Mouse (Mus musculus) lung, postnatal 0 days (tissue): ENCODE results near the gene Plppr5. TPM values are rescaled to one million over a fixed set of nuclear protein-coding genes. Genes with fewer than 3 reads are reported as not detected.

ENCODE experiments used
- ATAC-seq: fragments of 200-750 bp; cut with Nextera tagmentation; 2 replicates; pipeline ENCODE4 v1.8.0; 2017; ENCODE audit warnings: moderate library complexity
- DNase-seq: peaks from one replicate; pipeline ENCODE4 v3.0.0-alpha.2; 2016; ENCODE audit warnings: low spot score
- H3K27ac ChIP-seq: fragments of 300-500 bp; sonication (generic); 2 replicates; pipeline ENCODE4 v1.5.1; 2014; ENCODE audit warnings: antibody characterized with exemption, mild to moderate bottlenecking, low read length, mixed read lengths
- H3K27me3 ChIP-seq: fragments of 300-500 bp; sonication (generic); replicated peaks from 2 replicates; pipeline ENCODE4 v1.6.1; 2014; ENCODE audit warnings: low read length, mixed read lengths; ENCODE audit not compliant: insufficient read depth
- H3K36me3 ChIP-seq: fragments of 300-500 bp; sonication (generic); 2 replicates; pipeline ENCODE4 v1.6.1; 2014; ENCODE audit warnings: low read length, mixed read lengths; ENCODE audit not compliant: insufficient read depth
- H3K4me1 ChIP-seq: fragments of 300-500 bp; sonication (generic); 2 replicates; pipeline ENCODE4 v1.6.1; 2014; ENCODE audit warnings: antibody characterized with exemption, low read depth, low read length, mixed read lengths; ENCODE audit not compliant: insufficient read depth
- H3K4me2 ChIP-seq: fragments of 300-500 bp; sonication (generic); replicated peaks from 2 replicates; pipeline ENCODE4 v1.6.1; 2014; ENCODE audit warnings: low read depth, mild to moderate bottlenecking, low read length, moderate library complexity, mixed read lengths
- H3K4me3 ChIP-seq: fragments of 300-500 bp; sonication (generic); 2 replicates; pipeline ENCODE4 v1.5.1; 2014; ENCODE audit warnings: low read depth, low read length
- H3K9ac ChIP-seq: fragments of 300-500 bp; sonication (generic); replicated peaks from 2 replicates; pipeline ENCODE4 v1.6.1; 2014; ENCODE audit warnings: low read depth, mild to moderate bottlenecking
- H3K9me3 ChIP-seq: fragments of 300-500 bp; sonication (generic); 2 replicates; pipeline ENCODE4 v1.6.1; 2016; ENCODE audit warnings: low read length, mixed read lengths
- CTCF ChIP-seq: IDR thresholded peaks from 2 replicates; pipeline ENCODE4 v1.5.1; 2016; ENCODE audit warnings: antibody characterized with exemption, mild to moderate bottlenecking
- EP300 ChIP-seq: IDR thresholded peaks from 2 replicates; pipeline ENCODE4 v1.6.1; 2016; ENCODE audit warnings: antibody characterized with exemption, mild to moderate bottlenecking, control low read depth
- whole genome bisulfite sequencing: fragments of 180-500 bp; shearing (Covaris S2); extraction: QIAGEN DNeasy Blood & Tissue Kit; methylation state at CpG from one replicate; pipeline ENCODE4 v1.1.7; 2014; 5-methylcytosine and 5-hydroxymethylcytosine counted together
- polyA plus RNA-seq: library from polyadenylated mRNA; unstranded; fragments of >200 nt; fragmentation: Nextera tagmentation; extraction: Ambion mirVana; gene quantifications from 2 replicates; pipeline ENCODE4 v1.2.1, GENCODE M21; 2015

Gene Plppr5
- polyA plus RNA-seq, 1 experiment from 2014 or later, result 0.12 TPM

- no peak for ATAC-seq
- TF ChIP-seq CTCF (no peak), EP300 (no peak)
- WGBS, result 83% methylated on average over 13 of the region's 13 CpGs
- Histone ChIP-seq H3K4me3 (no peak overlapping the region), H3K36me3 (no peaks in the 10 kb centered on the region), H3K9ac (no peak overlapping the region), H3K9me3 (no peaks in the 10 kb centered on the region), H3K27ac (no peak overlapping the region), H3K27me3 (no peaks in the 10 kb centered on the region), H3K4me1 (no peaks in the 10 kb centered on the region), H3K4me2 (no peak overlapping the region)
- no peak for DNase-seq
These were observed 50.8 kb downstream of the Plppr5 start for GRCm38 (mm10) chr3:117625257-117626001.

- 69% methylated on average over 3 of the region's 3 CpGs for WGBS
- no peaks in the 10 kb centered on the region for H3K27me3 ChIP-seq
- no peak overlapping the region for H3K27ac ChIP-seq
- no peak overlapping the region for H3K4me3 ChIP-seq
- ATAC-seq (no peak), DNase-seq (no peak)
- H3K36me3 ChIP-seq, result no peaks in the 10 kb centered on the region
- H3K4me1 ChIP-seq, result no peaks in the 10 kb centered on the region
- no peak for TF ChIP-seq CTCF
- TF ChIP-seq EP300, result no peak
- H3K9me3 ChIP-seq, result no peaks in the 10 kb centered on the region
- H3K4me2 ChIP-seq, result no peak overlapping the region
- no peak overlapping the region for H3K9ac ChIP-seq
These were observed 54.2 kb downstream of the Plppr5 start for GRCm38 (mm10) chr3:117628799-117629198.

GRCm38 (mm10) chr3:117630332-117630731 is 55.7 kb downstream of the Plppr5 start:
- H3K36me3 ChIP-seq, result no peaks in the 10 kb centered on the region
- TF ChIP-seq CTCF, result no peak
- no peak for TF ChIP-seq EP300
- no peak overlapping the region for H3K9ac ChIP-seq
- H3K9me3 ChIP-seq, result no peaks in the 10 kb centered on the region
- H3K27ac ChIP-seq, result no peak overlapping the region
- no peaks in the 10 kb centered on the region for H3K27me3 ChIP-seq
- no peak overlapping the region for H3K4me3 ChIP-seq
- no peak for DNase-seq
- WGBS, result 30% methylated on average over 2 of the region's 2 CpGs
- H3K4me2 ChIP-seq, result no peak overlapping the region
- no peaks in the 10 kb centered on the region for H3K4me1 ChIP-seq
- no peak for ATAC-seq

- H3K9me3 ChIP-seq, result no peaks in the 10 kb centered on the region
- 49% methylated on average over 8 of the region's 8 CpGs for WGBS
These were observed 74.0 kb downstream of the Plppr5 start for GRCm38 (mm10) chr3:117648612-117649011.

GRCm38 (mm10) chr3:117664316-117664715 is 89.7 kb downstream of the Plppr5 start:
- Histone ChIP-seq H3K9ac (no peak overlapping the region), H3K4me1 (no peaks in the 10 kb centered on the region), H3K4me3 (no peak overlapping the region), H3K27me3 (no peaks in the 10 kb centered on the region), H3K9me3 (no peaks in the 10 kb centered on the region), H3K27ac (no peak overlapping the region), H3K36me3 (no peaks in the 10 kb centered on the region), H3K4me2 (no peak overlapping the region)
- 64% methylated on average over 1 of the region's 1 CpGs for WGBS
- TF ChIP-seq EP300, result no peak
- no peak for TF ChIP-seq CTCF
- no peak for DNase-seq
- no peak for ATAC-seq

More at GRCm38 (mm10) chr3:117648612-117649011, 74.0 kb downstream of the Plppr5 start:
- Histone ChIP-seq H3K27ac (no peak overlapping the region), H3K36me3 (no peaks in the 10 kb centered on the region), H3K9ac (no peak overlapping the region), H3K4me3 (no peak overlapping the region), H3K4me1 (no peaks in the 10 kb centered on the region), H3K27me3 (no peaks in the 10 kb centered on the region), H3K4me2 (no peak overlapping the region)
- ATAC-seq (no peak), DNase-seq (no peak)
- no peak for TF ChIP-seq CTCF
- no peak for TF ChIP-seq EP300

- H3K4me3 ChIP-seq, result no peak overlapping the region
- TF ChIP-seq CTCF (no peak), EP300 (no peak)
- H3K36me3 ChIP-seq, result no peaks in the 10 kb centered on the region
- H3K9ac ChIP-seq, result no peak overlapping the region
- H3K27ac ChIP-seq, result no peak overlapping the region
- WGBS, result 86% methylated on average over 6 of the region's 6 CpGs
- no peaks in the 10 kb centered on the region for H3K9me3 ChIP-seq
- no peak for DNase-seq
- no peaks in the 10 kb centered on the region for H3K4me1 ChIP-seq
- ATAC-seq, result no peak
- no peaks in the 10 kb centered on the region for H3K27me3 ChIP-seq
- no peak overlapping the region for H3K4me2 ChIP-seq
These were observed 104.6 kb downstream of the Plppr5 start for GRCm38 (mm10) chr3:117679189-117679588.
